Mouse (Mus musculus): Measurements from ENCODE around the gene Chd4. TPM values are rescaled to one million over a fixed set of nuclear protein-coding genes. Genes with fewer than 3 reads are reported as not detected.

The Chd4 gene
- polyA plus RNA-seq, 1 experiment, result 50.4 TPM

DNA sequence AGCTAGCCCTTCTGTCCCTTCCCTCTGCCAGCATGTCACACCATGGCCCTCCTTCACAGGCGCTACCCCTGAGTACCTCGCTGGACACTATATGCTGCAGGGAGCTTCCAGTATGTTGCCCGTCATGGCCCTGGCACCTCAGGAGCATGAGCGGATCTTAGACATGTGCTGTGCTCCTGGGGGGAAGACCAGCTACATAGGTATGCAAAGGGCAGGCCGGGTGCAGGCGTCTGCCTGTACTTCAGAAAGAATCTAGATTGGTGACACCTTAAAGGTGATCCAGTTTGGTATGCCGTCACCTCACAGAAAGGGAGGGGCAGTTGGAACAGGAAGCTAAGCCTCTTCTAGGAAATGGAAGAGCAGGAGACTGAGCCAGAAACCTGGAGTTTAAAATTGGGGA is 44.0 kb downstream of the Chd4 start:
- DNase-seq (ENCODE audit: low read depth), result no peak

GRCm38 (mm10) chr6:125142436-125142835 is 46.7 kb downstream of the Chd4 start:
- no peak for DNase-seq (ENCODE audit: low read depth)

- no peak for DNase-seq (ENCODE audit: low read depth)
Measured at GRCm38 (mm10) chr6:125143128-125143527, 47.3 kb downstream of the Chd4 start.

DNA sequence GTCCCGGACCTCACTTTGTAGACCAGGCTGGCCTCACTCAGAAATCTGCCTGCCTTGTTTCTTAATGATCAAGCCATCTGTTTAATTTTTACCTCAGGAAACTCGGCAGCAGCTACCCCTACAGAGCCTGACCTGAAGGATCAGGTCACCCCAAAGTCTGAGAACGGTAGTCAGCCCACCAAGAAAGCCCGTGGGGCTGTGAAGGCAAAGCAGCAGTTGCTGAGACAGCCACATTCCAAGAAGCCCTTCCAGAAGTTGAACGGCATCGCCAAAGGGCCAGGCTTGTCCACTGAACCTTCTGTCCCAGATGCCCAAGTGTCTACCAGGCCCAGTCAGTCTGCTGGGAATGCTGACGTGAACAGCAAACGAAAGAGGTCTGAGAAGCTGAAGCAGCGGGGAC is 48.1 kb downstream of the Chd4 start:
- DNase-seq (ENCODE audit: low read depth), result no peak

- no peak for DNase-seq (ENCODE audit: low read depth)
Measured at GRCm38 (mm10) chr6:125145001-125145400, 49.2 kb downstream of the Chd4 start, which contains the start of gene Iffo1. Iffo1 (plus strand) TSS chr6:125145241.

GRCm38 (mm10) chr6:125145479-125145951 is 49.7 kb downstream of the Chd4 start:
- DNase-seq (ENCODE audit: low read depth), result no peak

DNA sequence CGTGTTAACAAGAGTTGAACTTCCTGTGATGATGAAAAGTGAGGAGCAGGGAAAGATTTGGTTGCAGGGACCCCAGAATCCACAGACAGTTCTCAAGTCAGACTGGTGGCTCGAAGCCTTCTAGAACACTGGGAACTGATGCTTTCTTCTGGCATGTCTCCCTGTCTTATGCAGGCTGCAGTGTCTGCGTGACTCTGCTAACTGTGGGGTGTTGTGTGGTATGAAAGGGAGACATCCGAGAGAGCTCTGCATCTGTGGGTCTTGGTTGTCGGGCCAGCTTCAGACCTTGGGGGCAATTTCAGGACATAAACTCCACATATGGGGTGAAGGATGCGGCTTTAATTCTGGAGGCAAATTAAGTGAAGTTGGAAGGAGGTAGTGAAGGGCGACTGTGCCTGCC is 50.4 kb downstream of the Chd4 start:
- DNase-seq (ENCODE audit: low read depth), result no peak

DNA sequence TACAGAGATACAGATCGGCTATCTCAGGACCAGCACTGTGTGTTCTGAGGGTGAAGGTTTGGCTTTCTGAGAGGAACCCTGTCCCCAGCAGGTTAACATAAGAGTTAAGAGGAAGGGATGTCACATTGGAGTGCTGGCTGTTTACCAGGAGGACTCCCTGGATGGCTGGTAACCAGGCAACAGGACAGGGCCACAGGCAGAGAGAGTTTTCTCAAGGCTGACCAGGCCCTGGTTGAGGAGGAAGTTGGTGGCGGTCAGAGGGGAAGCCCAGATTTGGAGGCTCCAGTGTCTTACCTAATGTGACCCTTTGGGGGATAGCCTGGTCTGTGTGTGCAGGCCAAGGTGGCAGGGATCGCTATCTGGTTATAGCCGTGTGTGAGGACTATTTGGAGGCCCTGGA is 51.0 kb downstream of the Chd4 start:
- DNase-seq (ENCODE audit: low read depth), result no peak

GRCm38 (mm10) chr6:125147329-125147728 is 51.5 kb downstream of the Chd4 start:
- DNase-seq (ENCODE audit: low read depth), result no peak

DNA sequence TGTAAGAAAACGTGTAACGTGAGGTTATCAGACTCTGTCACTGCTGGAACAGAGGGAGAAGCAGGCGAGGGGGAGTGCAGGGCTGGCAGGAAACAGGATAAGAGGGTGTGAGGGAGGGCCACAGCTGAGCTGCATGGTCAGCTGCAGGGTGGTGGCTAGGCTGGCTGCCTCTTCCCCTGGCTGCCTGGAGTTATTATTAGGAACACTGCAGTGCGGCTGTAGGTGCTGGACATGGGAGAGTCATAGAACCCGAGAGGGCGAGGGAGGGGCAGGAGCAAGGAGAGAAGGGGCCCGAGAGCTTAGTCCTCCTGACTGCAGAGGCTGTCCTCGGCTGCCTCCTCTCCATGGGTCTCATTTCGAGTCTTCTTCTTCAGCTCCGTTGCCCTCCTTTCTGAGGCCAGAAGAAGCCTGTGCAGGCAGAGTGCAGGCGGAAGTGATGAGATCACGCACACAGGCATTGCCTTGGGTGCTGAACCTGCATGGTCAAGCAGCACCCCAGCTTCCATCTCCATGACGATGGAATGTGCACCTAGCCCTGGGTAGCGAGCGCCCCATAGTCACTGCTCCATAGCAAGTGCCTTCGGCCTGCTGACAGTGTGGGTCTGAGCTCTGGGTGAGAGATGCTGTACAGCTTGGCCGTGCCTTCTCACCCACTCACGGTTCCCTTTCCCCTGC is 52.6 kb downstream of the Chd4 start:
- no peak for DNase-seq (ENCODE audit: low read depth)

- no peak for DNase-seq (ENCODE audit: low read depth)
Measured at GRCm38 (mm10) chr6:125148926-125149568, 53.3 kb downstream of the Chd4 start.

DNA sequence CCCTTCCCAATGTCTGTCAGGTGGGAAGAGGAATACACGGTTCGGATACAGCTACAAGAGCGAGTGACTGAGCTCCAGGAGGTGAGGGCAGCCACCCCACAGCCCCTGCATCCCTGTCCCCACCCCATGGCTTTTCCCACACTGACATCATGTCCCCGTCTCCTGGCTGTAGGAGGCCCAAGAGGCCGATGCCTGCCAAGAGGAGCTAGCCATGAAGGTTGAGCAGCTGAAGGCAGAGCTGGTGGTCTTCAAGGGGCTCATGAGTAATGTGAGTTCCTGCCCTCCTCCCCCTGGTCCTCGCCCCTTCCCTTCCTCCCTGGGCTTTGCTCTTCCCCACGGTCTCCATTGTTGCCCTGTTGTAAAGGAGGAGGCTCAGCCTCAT is 53.8 kb downstream of the Chd4 start:
- DNase-seq (ENCODE audit: low read depth), result no peak

DNA sequence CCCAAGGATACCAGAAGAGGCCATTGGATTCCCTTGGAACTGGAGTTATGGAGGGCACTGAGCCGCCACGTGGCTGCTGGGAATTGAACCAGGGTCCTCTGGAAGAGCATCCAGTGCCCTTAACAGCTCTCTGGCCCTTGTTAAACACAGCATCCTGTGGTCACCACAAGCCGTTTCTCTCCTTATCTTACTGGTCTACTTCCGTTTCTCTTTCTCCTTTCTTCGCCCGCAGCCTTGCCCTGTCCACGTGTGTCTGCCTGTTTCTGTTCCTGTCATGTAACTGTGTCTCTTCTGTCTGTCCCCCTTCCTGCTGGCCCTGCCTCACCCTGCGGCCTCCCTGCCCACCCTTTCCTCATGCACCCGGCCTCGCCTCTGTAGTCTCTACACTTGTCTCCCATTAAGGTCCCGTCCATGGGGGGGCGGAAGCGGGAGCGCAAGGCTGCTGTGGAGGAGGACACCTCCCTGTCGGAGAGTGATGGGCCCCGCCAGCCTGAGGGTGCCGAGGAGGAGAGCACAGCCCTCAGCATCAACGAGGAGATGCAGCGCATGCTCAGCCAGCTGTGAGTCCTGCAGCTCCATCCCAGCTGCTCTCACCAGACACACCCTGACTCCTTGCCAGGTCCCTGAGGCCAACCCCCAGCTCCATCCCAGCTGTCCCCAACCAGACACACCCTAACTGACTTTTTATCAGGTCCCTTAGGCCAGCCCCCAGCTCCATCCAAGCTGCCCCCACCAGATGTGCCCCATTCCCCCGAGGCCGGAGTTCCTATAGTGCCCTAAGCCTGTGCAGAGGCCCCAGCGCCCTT is 56.6 kb downstream of the Chd4 start:
- no peak for DNase-seq (ENCODE audit: low read depth)

GRCm38 (mm10) chr6:125153018-125153389 is 57.2 kb downstream of the Chd4 start:
- no peak for DNase-seq (ENCODE audit: low read depth)

GRCm38 (mm10) chr6:125153682-125154081 is 57.9 kb downstream of the Chd4 start:
- no peak for DNase-seq (ENCODE audit: low read depth)

GRCm38 (mm10) chr6:125154550-125154949 is 58.8 kb downstream of the Chd4 start:
- DNase-seq (ENCODE audit: low read depth), result no peak

DNA sequence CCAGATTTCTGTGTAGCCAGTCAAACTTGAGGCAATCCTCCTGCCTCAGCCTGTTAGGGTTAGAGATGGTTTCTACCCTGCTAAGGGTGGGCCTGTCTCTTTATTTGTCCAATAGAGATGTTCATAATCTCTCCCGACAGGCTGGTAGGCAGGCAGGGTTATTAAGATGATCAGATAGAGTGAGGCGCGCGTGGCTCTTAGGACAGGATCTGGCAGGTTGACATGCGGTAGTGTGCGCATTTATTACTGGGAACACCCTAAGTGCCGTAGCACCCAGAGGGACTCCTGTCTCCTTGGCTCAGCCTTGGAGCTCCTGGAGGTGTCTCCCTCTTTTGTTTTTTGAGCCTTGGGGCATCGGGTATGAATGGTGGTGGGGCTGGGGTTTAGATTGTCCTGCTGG is 59.5 kb downstream of the Chd4 start:
- no peak for DNase-seq (ENCODE audit: low read depth)

- DNase-seq (ENCODE audit: low read depth), result no peak
Measured at GRCm38 (mm10) chr6:125156491-125156890, 60.7 kb downstream of the Chd4 start.

- no peak for DNase-seq (ENCODE audit: low read depth)
Measured at GRCm38 (mm10) chr6:125156903-125157614, 61.3 kb downstream of the Chd4 start.

DNA sequence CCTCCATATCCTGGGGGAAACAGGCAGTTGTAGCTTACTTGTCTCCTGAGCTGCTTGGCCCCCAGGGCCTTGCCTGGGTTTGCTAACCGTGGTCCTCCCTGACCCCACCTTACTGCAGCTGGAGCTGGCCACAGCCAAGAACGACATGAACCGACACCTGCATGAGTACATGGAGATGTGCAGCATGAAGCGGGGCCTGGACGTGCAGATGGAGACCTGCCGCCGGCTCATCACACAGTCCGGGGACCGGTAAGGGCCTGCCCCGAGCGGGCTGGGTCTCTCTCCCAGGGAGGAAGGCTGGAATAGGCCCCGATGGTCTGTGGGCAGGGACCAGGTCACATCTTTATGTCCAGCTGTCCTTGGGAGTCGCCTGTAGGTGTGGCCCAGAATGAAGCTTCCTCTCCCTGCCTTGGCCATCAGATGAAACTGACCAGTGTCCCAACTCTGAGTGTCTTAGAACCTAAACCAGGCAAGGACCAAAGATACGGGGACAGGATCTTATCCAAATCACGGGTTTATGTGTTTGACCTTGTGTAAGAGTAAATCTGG is 63.2 kb downstream of the Chd4 start:
- DNase-seq (ENCODE audit: low read depth), result no peak

DNA sequence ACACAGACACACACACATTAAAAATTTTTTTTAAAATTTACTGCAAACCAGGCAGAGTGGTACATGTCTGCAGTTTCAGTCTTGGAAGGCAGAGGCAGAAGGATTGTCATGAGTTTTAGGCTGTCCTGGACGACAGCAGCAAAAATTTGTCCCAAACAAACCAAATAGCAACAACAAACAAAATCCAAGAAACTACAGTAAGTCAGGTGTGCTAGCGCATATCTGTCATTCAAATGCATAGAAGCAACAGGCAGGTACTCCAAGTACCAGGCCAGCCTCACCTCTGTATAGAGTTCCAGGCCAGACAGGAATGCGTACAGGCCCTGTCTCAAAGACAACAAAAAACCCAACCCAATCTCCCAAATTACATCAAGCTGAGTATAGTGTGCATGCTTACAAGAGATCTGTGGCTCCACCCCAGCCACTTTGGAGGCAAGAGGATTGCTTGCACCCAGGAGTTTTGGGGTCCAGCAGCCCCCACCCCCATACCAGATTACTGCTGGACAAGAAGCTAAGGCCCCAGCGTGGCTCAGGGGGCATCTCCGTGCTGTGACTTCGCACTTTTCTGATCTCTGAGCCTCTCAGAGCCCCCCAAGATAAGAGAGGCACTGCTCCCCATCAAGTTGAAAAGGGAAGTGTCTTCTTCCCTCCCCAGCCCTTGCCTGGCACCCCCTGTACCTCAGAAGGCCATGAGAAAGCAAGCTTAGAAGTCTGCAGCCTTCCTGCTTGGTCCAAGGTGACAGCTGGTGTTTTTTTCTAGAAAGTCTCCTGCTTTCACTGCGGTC is 64.2 kb downstream of the Chd4 start:
- DNase-seq (ENCODE audit: low read depth), result no peak
